Mouse (Mus musculus): ENCODE data around the gene Myo7a.

Myo7a gene

GRCm38 (mm10) chr7:98119179-98119960 is at the start of gene Myo7a:
TSS of gene Myo7a (minus strand) at chr7:98119524.
- DNase-seq (ENCODE audit: low spot score in 2 of 2) = no peak

- DNase-seq (ENCODE audit: low spot score in 2 of 2) = peak; percentile 68 to 82
Measured at GRCm38 (mm10) chr7:98164999-98165528, 45.7 kb upstream of the Myo7a start.

GRCm38 (mm10) chr7:98164382-98164998 is 45.2 kb upstream of the Myo7a start:
- DNase-seq (ENCODE audit: low spot score in 2 of 2) = no peak

- DNase-seq (ENCODE audit: low spot score in 2 of 2) = peak in 1 of 2 experiments; percentile 70
Measured at GRCm38 (mm10) chr7:98163700-98164099, 44.4 kb upstream of the Myo7a start.

GRCm38 (mm10) chr7:98162239-98162638 is 42.9 kb upstream of the Myo7a start:
- peak in 1 of 2 experiments; percentile 52 for DNase-seq (ENCODE audit: low spot score in 2 of 2)

- peak in 1 of 2 experiments; percentile 45 for DNase-seq (ENCODE audit: low spot score in 2 of 2)
Measured at GRCm38 (mm10) chr7:98160041-98160740, 40.9 kb upstream of the Myo7a start.

- peak; percentile 86 to 90 for DNase-seq (ENCODE audit: low spot score in 2 of 2)
Measured at GRCm38 (mm10) chr7:98158481-98158880, 39.2 kb upstream of the Myo7a start.

- no peak for DNase-seq (ENCODE audit: low spot score in 2 of 2)
Measured at GRCm38 (mm10) chr7:98157636-98158332, 38.5 kb upstream of the Myo7a start.

GRCm38 (mm10) chr7:98156280-98156665 is 36.9 kb upstream of the Myo7a start:
- no peak for DNase-seq (ENCODE audit: low spot score in 2 of 2)

GRCm38 (mm10) chr7:98155546-98156279 is 36.4 kb upstream of the Myo7a start:
- peak in 1 of 2 experiments; percentile 69 for DNase-seq (ENCODE audit: low spot score in 2 of 2)

GRCm38 (mm10) chr7:98153892-98154291 is 34.6 kb upstream of the Myo7a start:
- DNase-seq (ENCODE audit: low spot score in 2 of 2) = no peak

GRCm38 (mm10) chr7:98153345-98153744 is 34.0 kb upstream of the Myo7a start:
- no peak for DNase-seq (ENCODE audit: low spot score in 2 of 2)

- DNase-seq (ENCODE audit: low spot score in 2 of 2) = no peak
Measured at GRCm38 (mm10) chr7:98152400-98152799, 33.1 kb upstream of the Myo7a start.

- no peak for DNase-seq (ENCODE audit: low spot score in 2 of 2)
Measured at GRCm38 (mm10) chr7:98150525-98150924, 31.2 kb upstream of the Myo7a start.

- no peak for DNase-seq (ENCODE audit: low spot score in 2 of 2)
Measured at GRCm38 (mm10) chr7:98149802-98150201, 30.5 kb upstream of the Myo7a start.

- no peak for DNase-seq (ENCODE audit: low spot score in 2 of 2)
Measured at GRCm38 (mm10) chr7:98148721-98149407, 29.5 kb upstream of the Myo7a start.

- no peak for DNase-seq (ENCODE audit: low spot score in 2 of 2)
Measured at GRCm38 (mm10) chr7:98147766-98148165, 28.4 kb upstream of the Myo7a start.

- DNase-seq (ENCODE audit: low spot score in 2 of 2) = no peak
Measured at GRCm38 (mm10) chr7:98146447-98146845, 27.1 kb upstream of the Myo7a start.

- DNase-seq (ENCODE audit: low spot score in 2 of 2) = no peak
Measured at GRCm38 (mm10) chr7:98145842-98146446, 26.6 kb upstream of the Myo7a start.

- DNase-seq (ENCODE audit: low spot score in 2 of 2) = no peak
Measured at GRCm38 (mm10) chr7:98145402-98145801, 26.1 kb upstream of the Myo7a start, which contains the start of gene Omp. TSS of gene Omp (minus strand) at chr7:98145502.
